Mouse (Mus musculus): Measurements from ENCODE around the gene Rad9a. TPM values are rescaled to one million over a fixed set of nuclear protein-coding genes. Genes with fewer than 3 reads are reported as not detected.

Gene Rad9a
- polyA plus RNA-seq, 1 experiment from 2014 or later: 45.8 TPM

- 76% methylated on average over 3 of the region's 3 CpGs for WGBS
- ATAC-seq (ENCODE audit: insufficient read depth, low FRiP score, low TSS enrichment): no peak
These were observed 1.7 kb upstream of the Rad9a start for GRCm38 (mm10) chr19:4203148-4203547.

GRCm38 (mm10) chr19:4202149-4202548 is 687 bp upstream of the Rad9a start:
- WGBS: 26% methylated on average over 7 of the region's 7 CpGs
- Histone ChIP-seq H3K4me3 (ENCODE audit: low read depth, low read length) (peak overlapping the region; percentile 65), H3K36me3 (ENCODE audit: control insufficient read depth, insufficient read depth, low read length) (no peaks in the 10 kb centered on the region), H3K4me2 (ENCODE audit: low read depth) (peak overlapping the region; percentile 75), H3K9me3 (ENCODE audit: control insufficient read depth, low read length) (no peaks in the 10 kb centered on the region), H3K27me3 (ENCODE audit: control insufficient read depth, insufficient read depth, low read length) (no peaks in the 10 kb centered on the region), H3K9ac (ENCODE audit: low read length) (peak overlapping the region; percentile 55), H3K4me1 (ENCODE audit: control insufficient read depth, insufficient read depth, low read length) (peaks cover 4% of the 10 kb centered on the region), H3K27ac (ENCODE audit: low read depth, low read length) (no peak overlapping the region)
- peak; percentile 40; the same call in 1 of the 2 replicates for ATAC-seq (ENCODE audit: insufficient read depth, low FRiP score, low TSS enrichment)
- DNase-seq (ENCODE audit: low spot score): no peak

More at GRCm38 (mm10) chr19:4203148-4203547, 1.7 kb upstream of the Rad9a start:
- H3K27me3 ChIP-seq (ENCODE audit: control insufficient read depth, insufficient read depth, low read length): no peaks in the 10 kb centered on the region
- no peaks in the 10 kb centered on the region for H3K9me3 ChIP-seq (ENCODE audit: control insufficient read depth, low read length)
- no peak overlapping the region for H3K9ac ChIP-seq (ENCODE audit: low read length)
- no peak overlapping the region for H3K27ac ChIP-seq (ENCODE audit: low read depth, low read length)
- DNase-seq (ENCODE audit: low spot score): no peak
- no peaks in the 10 kb centered on the region for H3K36me3 ChIP-seq (ENCODE audit: control insufficient read depth, insufficient read depth, low read length)
- peaks cover 4% of the 10 kb centered on the region for H3K4me1 ChIP-seq (ENCODE audit: control insufficient read depth, insufficient read depth, low read length)
- H3K4me3 ChIP-seq (ENCODE audit: low read depth, low read length): no peak overlapping the region
- no peak overlapping the region for H3K4me2 ChIP-seq (ENCODE audit: low read depth)

- ATAC-seq (ENCODE audit: insufficient read depth, low FRiP score, low TSS enrichment) (no peak), DNase-seq (ENCODE audit: low spot score) (no peak)
- Histone ChIP-seq H3K4me1 (ENCODE audit: control insufficient read depth, insufficient read depth, low read length) (peaks cover 14% of the 10 kb centered on the region), H3K9ac (ENCODE audit: low read length) (no peak overlapping the region), H3K36me3 (ENCODE audit: control insufficient read depth, insufficient read depth, low read length) (peaks cover 14% of the 10 kb centered on the region), H3K4me2 (ENCODE audit: low read depth) (no peak overlapping the region; the same call in 1 of the 2 replicates), H3K27ac (ENCODE audit: low read depth, low read length) (no peak overlapping the region), H3K4me3 (ENCODE audit: low read depth, low read length) (no peak overlapping the region), H3K9me3 (ENCODE audit: control insufficient read depth, low read length) (no peaks in the 10 kb centered on the region), H3K27me3 (ENCODE audit: control insufficient read depth, insufficient read depth, low read length) (no peaks in the 10 kb centered on the region)
- WGBS: 71% methylated on average over 3 of the region's 3 CpGs
These were observed 4.3 kb downstream of the Rad9a start for GRCm38 (mm10) chr19:4197180-4197579.

- no peaks in the 10 kb centered on the region for H3K27me3 ChIP-seq (ENCODE audit: control insufficient read depth, insufficient read depth, low read length)
- no peak for DNase-seq (ENCODE audit: low spot score)
- H3K4me1 ChIP-seq (ENCODE audit: control insufficient read depth, insufficient read depth, low read length): peaks cover 14% of the 10 kb centered on the region
- no peak overlapping the region for H3K4me3 ChIP-seq (ENCODE audit: low read depth, low read length)
- H3K9ac ChIP-seq (ENCODE audit: low read length): no peak overlapping the region
- H3K4me2 ChIP-seq (ENCODE audit: low read depth): no peak overlapping the region
- H3K9me3 ChIP-seq (ENCODE audit: control insufficient read depth, low read length): no peaks in the 10 kb centered on the region
- peaks cover 14% of the 10 kb centered on the region for H3K36me3 ChIP-seq (ENCODE audit: control insufficient read depth, insufficient read depth, low read length)
- no peak for ATAC-seq (ENCODE audit: insufficient read depth, low FRiP score, low TSS enrichment)
- WGBS: 28% methylated on average over 5 of the region's 5 CpGs
- H3K27ac ChIP-seq (ENCODE audit: low read depth, low read length): no peak overlapping the region
These were observed 4.9 kb downstream of the Rad9a start for GRCm38 (mm10) chr19:4196548-4196947.

- H3K4me1 ChIP-seq (ENCODE audit: control insufficient read depth, insufficient read depth, low read length): peaks cover 14% of the 10 kb centered on the region
- ATAC-seq (ENCODE audit: insufficient read depth, low FRiP score, low TSS enrichment): no peak
These were observed 5.4 kb downstream of the Rad9a start for GRCm38 (mm10) chr19:4196048-4196447.

GRCm38 (mm10) chr19:4194776-4195650 is 6.4 kb downstream of the Rad9a start:
- H3K9ac ChIP-seq (ENCODE audit: low read length): no peak overlapping the region
- 87% methylated on average over 12 of the region's 12 CpGs for whole genome bisulfite sequencing
- ATAC-seq (ENCODE audit: insufficient read depth, low FRiP score, low TSS enrichment) (no peak), DNase-seq (ENCODE audit: low spot score) (no peak)
- no peaks in the 10 kb centered on the region for H3K9me3 ChIP-seq (ENCODE audit: control insufficient read depth, low read length)
- H3K4me3 ChIP-seq (ENCODE audit: low read depth, low read length): no peak overlapping the region
- H3K4me2 ChIP-seq (ENCODE audit: low read depth): no peak overlapping the region
- H3K27ac ChIP-seq (ENCODE audit: low read depth, low read length): no peak overlapping the region
- no peaks in the 10 kb centered on the region for H3K27me3 ChIP-seq (ENCODE audit: control insufficient read depth, insufficient read depth, low read length)
- H3K4me1 ChIP-seq (ENCODE audit: control insufficient read depth, insufficient read depth, low read length): peaks cover 10% of the 10 kb centered on the region
- H3K36me3 ChIP-seq (ENCODE audit: control insufficient read depth, insufficient read depth, low read length): peaks cover 14% of the 10 kb centered on the region

More at GRCm38 (mm10) chr19:4196048-4196447, 5.4 kb downstream of the Rad9a start:
- Histone ChIP-seq H3K9ac (ENCODE audit: low read length) (no peak overlapping the region), H3K36me3 (ENCODE audit: control insufficient read depth, insufficient read depth, low read length) (peaks cover 14% of the 10 kb centered on the region), H3K27me3 (ENCODE audit: control insufficient read depth, insufficient read depth, low read length) (no peaks in the 10 kb centered on the region), H3K27ac (ENCODE audit: low read depth, low read length) (no peak overlapping the region), H3K4me3 (ENCODE audit: low read depth, low read length) (no peak overlapping the region), H3K4me2 (ENCODE audit: low read depth) (no peak overlapping the region), H3K9me3 (ENCODE audit: control insufficient read depth, low read length) (no peaks in the 10 kb centered on the region)
- WGBS: 59% methylated on average over 2 of the region's 2 CpGs
- DNase-seq (ENCODE audit: low spot score): no peak

GRCm38 (mm10) chr19:4194021-4194724 is 7.3 kb downstream of the Rad9a start:
- peaks cover 14% of the 10 kb centered on the region for H3K36me3 ChIP-seq (ENCODE audit: control insufficient read depth, insufficient read depth, low read length)
- H3K27ac ChIP-seq (ENCODE audit: low read depth, low read length): no peak overlapping the region
- H3K27me3 ChIP-seq (ENCODE audit: control insufficient read depth, insufficient read depth, low read length): no peaks in the 10 kb centered on the region
- no peak for ATAC-seq (ENCODE audit: insufficient read depth, low FRiP score, low TSS enrichment)
- peaks cover 10% of the 10 kb centered on the region for H3K4me1 ChIP-seq (ENCODE audit: control insufficient read depth, insufficient read depth, low read length)
- 91% methylated on average over 8 of the region's 8 CpGs for WGBS
- no peak overlapping the region for H3K4me2 ChIP-seq (ENCODE audit: low read depth)
- H3K9me3 ChIP-seq (ENCODE audit: control insufficient read depth, low read length): no peaks in the 10 kb centered on the region
- no peak overlapping the region for H3K9ac ChIP-seq (ENCODE audit: low read length)
- DNase-seq (ENCODE audit: low spot score): no peak
- H3K4me3 ChIP-seq (ENCODE audit: low read depth, low read length): no peak overlapping the region

- ATAC-seq (ENCODE audit: insufficient read depth, low FRiP score, low TSS enrichment): no peak
- 63% methylated on average over 6 of the region's 6 CpGs for WGBS
- H3K4me3 ChIP-seq (ENCODE audit: low read depth, low read length): peak overlapping the region; percentile 98
- no peaks in the 10 kb centered on the region for H3K27me3 ChIP-seq (ENCODE audit: control insufficient read depth, insufficient read depth, low read length)
- no peaks in the 10 kb centered on the region for H3K9me3 ChIP-seq (ENCODE audit: control insufficient read depth, low read length)
- H3K4me1 ChIP-seq (ENCODE audit: control insufficient read depth, insufficient read depth, low read length): peaks cover 10% of the 10 kb centered on the region
- no peak for DNase-seq (ENCODE audit: low spot score)
- peaks cover 14% of the 10 kb centered on the region for H3K36me3 ChIP-seq (ENCODE audit: control insufficient read depth, insufficient read depth, low read length)
- H3K9ac ChIP-seq (ENCODE audit: low read length): peak overlapping the region; percentile 96
- peak overlapping the region; percentile 90 for H3K4me2 ChIP-seq (ENCODE audit: low read depth)
- no peak overlapping the region for H3K27ac ChIP-seq (ENCODE audit: low read depth, low read length)
These were observed 8.3 kb downstream of the Rad9a start for GRCm38 (mm10) chr19:4193129-4193528.

Measured in neural tube, embryonic 11.5 days (tissue).